Mouse (Mus musculus) midbrain, embryonic 10.5 days (tissue): ENCODE results near the gene Cfd. TPM values are rescaled to one million over a fixed set of nuclear protein-coding genes. Genes with fewer than 3 reads are reported as not detected.

Experiments used
- DNase-seq: peaks from one replicate; pipeline ENCODE4 v3.0.0-alpha.2; 2017; ENCODE audit warnings: low spot score
- H3K27ac ChIP-seq: fragments of 300-500 bp; sonication (generic); replicated peaks from 2 replicates; pipeline ENCODE4 v1.5.1; 2016; ENCODE audit warnings: mild to moderate bottlenecking
- H3K27me3 ChIP-seq: fragments of 300-500 bp; sonication (generic); 2 replicates; pipeline ENCODE4 v1.6.1; 2016; ENCODE audit warnings: low read depth, mild to moderate bottlenecking; ENCODE audit not compliant: poor library complexity, severe bottlenecking
- H3K36me3 ChIP-seq: fragments of 300-500 bp; sonication (generic); 2 replicates; pipeline ENCODE4 v1.6.1; 2016; ENCODE audit warnings: mild to moderate bottlenecking, moderate library complexity
- H3K4me1 ChIP-seq: fragments of 300-500 bp; sonication (generic); 2 replicates; pipeline ENCODE4 v1.6.1; 2016
- H3K4me3 ChIP-seq: fragments of 300-500 bp; sonication (generic); 2 replicates; pipeline ENCODE4 v1.5.1; 2016; ENCODE audit warnings: mild to moderate bottlenecking, moderate library complexity
- H3K9me3 ChIP-seq: fragments of 300-500 bp; sonication (generic); replicated peaks from 2 replicates; pipeline ENCODE4 v1.6.1; 2016; ENCODE audit warnings: mild to moderate bottlenecking
- WGBS: fragments of 180-500 bp; shearing (Covaris S2); methylation state at CpG from one replicate; pipeline ENCODE4 v1.1.7; 2016; 5-methylcytosine and 5-hydroxymethylcytosine counted together
- polyA plus RNA-seq: library from polyadenylated mRNA; unstranded; fragments of >200 nt; fragmentation: Nextera tagmentation; extraction: Ambion mirVana; gene quantifications from 2 replicates; pipeline ENCODE4 v1.2.1, GENCODE M21; 2016

Cfd gene
- polyA plus RNA-seq, 1 experiment from 2014 or later: not detected

- H3K4me3 ChIP-seq: peak overlapping the region; percentile 74
- peaks cover 51% of the 10 kb centered on the region for H3K36me3 ChIP-seq
- no peak for DNase-seq
- no peaks in the 10 kb centered on the region for H3K27me3 ChIP-seq
- H3K27ac ChIP-seq: peak overlapping the region; percentile 100
- WGBS: 10% methylated on average over 10 of the region's 10 CpGs
- no peaks in the 10 kb centered on the region for H3K9me3 ChIP-seq
- peaks cover 66% of the 10 kb centered on the region for H3K4me1 ChIP-seq
Measured at GRCm38 (mm10) chr10:79855558-79856184, 35.0 kb upstream of the Cfd start.

DNA sequence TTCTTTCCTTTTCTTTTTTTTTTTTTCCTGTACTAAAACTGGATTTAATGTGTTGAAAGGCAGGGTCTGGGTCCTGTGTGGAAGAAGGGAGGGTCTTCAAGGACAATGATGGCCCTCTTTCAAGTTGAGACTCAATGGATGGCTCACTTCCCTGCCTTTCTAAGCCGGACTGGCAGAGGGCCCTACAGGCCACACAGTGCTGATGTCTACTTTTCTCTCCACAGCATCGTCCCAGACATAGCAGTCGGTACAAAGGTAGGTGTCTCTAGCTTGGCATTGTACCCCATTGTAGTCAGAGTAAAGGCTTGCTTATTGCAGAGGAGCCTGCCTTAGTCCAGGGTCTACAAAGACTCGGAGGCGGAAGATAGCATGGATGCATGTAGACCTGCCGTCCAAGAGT is 34.4 kb upstream of the Cfd start:
- peaks cover 57% of the 10 kb centered on the region for H3K36me3 ChIP-seq
- H3K9me3 ChIP-seq: no peaks in the 10 kb centered on the region
- DNase-seq: no peak
- H3K4me3 ChIP-seq: peak overlapping the region; percentile 74
- H3K27me3 ChIP-seq: no peaks in the 10 kb centered on the region
- H3K27ac ChIP-seq: peak overlapping the region; percentile 100
- 63% methylated on average over 6 of the region's 6 CpGs for WGBS
- H3K4me1 ChIP-seq: peaks cover 62% of the 10 kb centered on the region

GRCm38 (mm10) chr10:79856704-79857451 is 33.8 kb upstream of the Cfd start:
- DNase-seq: no peak
- peaks cover 56% of the 10 kb centered on the region for H3K4me1 ChIP-seq
- peaks cover 63% of the 10 kb centered on the region for H3K36me3 ChIP-seq
- H3K27ac ChIP-seq: peak overlapping the region; percentile 100
- WGBS: 81% methylated on average over 7 of the region's 7 CpGs
- H3K27me3 ChIP-seq: no peaks in the 10 kb centered on the region
- no peaks in the 10 kb centered on the region for H3K9me3 ChIP-seq
- H3K4me3 ChIP-seq: peak overlapping the region; percentile 74

DNA sequence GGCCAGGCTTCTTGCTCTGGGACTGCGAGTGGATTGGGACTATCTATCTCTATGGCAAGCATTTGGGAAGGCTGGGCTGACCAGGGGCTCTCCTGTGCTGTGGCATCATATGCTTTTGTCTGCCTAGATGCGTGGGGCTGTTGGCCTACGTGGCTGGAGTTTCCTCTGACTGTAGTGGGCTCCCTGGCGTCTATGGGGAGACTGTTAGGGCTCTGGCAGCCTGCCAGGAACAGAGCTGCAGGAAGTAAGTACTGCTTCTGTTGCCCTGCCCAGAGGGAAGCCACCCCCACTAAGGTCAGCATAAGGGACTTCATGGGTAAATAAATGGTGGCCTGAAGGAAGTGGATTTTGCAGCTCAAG is 33.2 kb upstream of the Cfd start:
- peaks cover 68% of the 10 kb centered on the region for H3K36me3 ChIP-seq
- no peak for DNase-seq
- peak overlapping the region; percentile 74 for H3K4me3 ChIP-seq

GRCm38 (mm10) chr10:79857894-79858293 is 32.8 kb upstream of the Cfd start:
- no peak overlapping the region; the same call in 1 of the 2 replicates for H3K27ac ChIP-seq
- peaks cover 73% of the 10 kb centered on the region for H3K36me3 ChIP-seq
- no peaks in the 10 kb centered on the region for H3K9me3 ChIP-seq
- H3K27me3 ChIP-seq: no peaks in the 10 kb centered on the region
- H3K4me1 ChIP-seq: peaks cover 45% of the 10 kb centered on the region
- 94% methylated on average over 2 of the region's 2 CpGs for WGBS
- peak overlapping the region; percentile 74; the same call in 1 of the 2 replicates for H3K4me3 ChIP-seq
- no peak for DNase-seq

More for the DNA sequence above, 33.2 kb upstream of the Cfd start:
- no peak overlapping the region; the same call in 1 of the 2 replicates for H3K27ac ChIP-seq
- 75% methylated on average over 4 of the region's 4 CpGs for WGBS
- no peaks in the 10 kb centered on the region for H3K27me3 ChIP-seq
- no peaks in the 10 kb centered on the region for H3K9me3 ChIP-seq
- H3K4me1 ChIP-seq: peaks cover 50% of the 10 kb centered on the region

DNA sequence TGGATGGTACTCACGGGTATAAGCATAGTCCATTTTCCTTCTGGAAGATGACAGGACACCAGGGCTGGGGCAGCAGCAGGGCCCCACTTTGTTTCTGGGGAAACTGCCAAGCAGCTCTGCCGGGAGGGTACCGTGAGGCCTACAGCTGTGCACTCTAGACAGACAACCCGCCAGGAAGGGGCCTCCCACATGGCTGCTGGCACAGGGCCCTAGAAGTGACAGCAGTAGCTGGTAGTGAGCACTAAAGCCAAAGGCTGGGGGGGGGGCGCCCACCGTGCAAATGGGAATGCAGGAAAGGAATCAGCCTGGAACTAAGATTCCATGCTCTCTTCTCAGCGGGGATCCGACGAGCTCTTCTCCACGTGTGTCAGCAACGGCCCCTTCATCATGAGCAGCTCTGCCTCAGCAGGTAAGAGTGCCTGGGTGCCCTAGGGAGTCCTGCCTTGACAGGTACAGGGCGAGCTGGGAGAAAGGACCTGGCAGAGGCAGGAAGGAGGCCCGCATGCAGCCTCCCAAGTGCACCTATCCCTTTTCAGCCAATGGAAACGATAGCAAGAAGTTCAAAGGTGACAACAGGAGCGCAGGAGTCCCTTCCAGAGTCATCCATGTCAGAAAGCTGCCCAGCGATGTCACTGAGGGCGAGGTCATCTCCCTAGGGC is 32.1 kb upstream of the Cfd start:
- WGBS: 81% methylated on average over 17 of the region's 17 CpGs
- no peak for DNase-seq

DNA sequence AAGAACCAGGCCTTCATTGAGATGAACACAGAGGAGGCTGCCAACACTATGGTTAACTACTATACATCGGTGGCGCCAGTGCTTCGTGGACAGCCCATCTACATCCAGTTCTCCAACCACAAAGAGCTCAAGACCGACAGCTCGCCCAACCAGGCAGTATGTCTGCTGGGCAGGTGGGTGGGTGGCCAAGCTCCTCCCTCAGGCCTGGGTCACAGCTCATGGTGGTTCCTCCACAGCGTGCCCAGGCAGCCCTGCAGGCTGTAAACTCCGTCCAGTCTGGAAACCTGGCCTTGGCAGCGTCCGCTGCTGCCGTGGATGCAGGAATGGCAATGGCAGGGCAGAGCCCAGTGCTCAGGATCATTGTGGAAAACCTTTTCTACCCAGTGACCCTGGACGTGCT is 31.5 kb upstream of the Cfd start:
- WGBS: 92% methylated on average over 11 of the region's 11 CpGs
- H3K4me1 ChIP-seq: peaks cover 35% of the 10 kb centered on the region
- H3K36me3 ChIP-seq: peaks cover 85% of the 10 kb centered on the region
- no peak overlapping the region for H3K27ac ChIP-seq
- H3K27me3 ChIP-seq: no peaks in the 10 kb centered on the region
- H3K9me3 ChIP-seq: no peaks in the 10 kb centered on the region
- DNase-seq: no peak
- H3K4me3 ChIP-seq: peak overlapping the region; percentile 20; the same call in 1 of the 2 replicates

More for the DNA sequence above, 32.1 kb upstream of the Cfd start:
- H3K27ac ChIP-seq: no peak overlapping the region
- H3K36me3 ChIP-seq: peaks cover 79% of the 10 kb centered on the region
- H3K4me3 ChIP-seq: peak overlapping the region; percentile 74; the same call in 1 of the 2 replicates
- H3K27me3 ChIP-seq: no peaks in the 10 kb centered on the region
- no peaks in the 10 kb centered on the region for H3K9me3 ChIP-seq
- peaks cover 39% of the 10 kb centered on the region for H3K4me1 ChIP-seq

DNA sequence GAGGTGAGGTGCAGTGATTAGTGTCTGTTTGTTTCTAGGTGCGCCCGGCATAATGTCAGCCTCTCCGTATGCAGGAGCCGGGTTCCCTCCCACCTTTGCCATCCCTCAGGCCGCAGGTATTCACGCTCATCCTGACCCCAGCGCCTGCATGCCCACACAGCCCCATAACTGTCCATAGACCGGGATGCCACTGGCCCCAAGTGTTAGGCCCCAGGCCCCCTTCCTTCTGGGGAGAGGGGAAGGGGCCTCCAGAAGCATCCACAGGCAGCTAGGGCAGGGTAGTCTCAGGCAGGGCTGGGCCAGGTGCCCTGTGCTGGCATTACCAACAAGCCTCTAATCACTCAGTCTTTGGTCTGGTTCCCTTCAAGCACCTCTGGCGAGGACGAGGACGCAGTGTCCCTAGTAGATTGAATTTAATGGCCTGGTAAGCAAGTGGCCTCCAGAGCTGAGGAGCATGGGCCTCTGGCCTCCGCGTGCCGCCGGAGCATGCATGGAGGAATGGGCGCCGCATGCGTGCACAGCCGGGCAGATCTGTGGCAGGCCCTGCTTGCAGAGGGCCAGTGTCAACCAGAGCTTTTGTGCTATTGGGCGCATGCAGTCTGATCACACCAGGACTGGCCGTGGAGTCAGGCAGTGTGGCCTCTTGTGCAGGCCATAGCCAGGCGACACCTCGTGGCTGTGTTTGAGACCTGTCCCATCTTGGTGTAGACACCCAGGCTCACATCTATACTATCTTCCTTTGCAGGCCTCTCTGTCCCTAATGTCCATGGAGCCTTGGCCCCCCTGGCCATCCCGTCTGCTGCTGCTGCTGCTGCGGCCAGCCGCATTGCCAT is 30.4 kb upstream of the Cfd start:
- peaks cover 97% of the 10 kb centered on the region for H3K36me3 ChIP-seq

GRCm38 (mm10) chr10:79861230-79862048 is 29.2 kb upstream of the Cfd start:
- Histone ChIP-seq H3K9me3 (no peaks in the 10 kb centered on the region), H3K27me3 (no peaks in the 10 kb centered on the region), H3K36me3 (peaks cover 100% of the 10 kb centered on the region), H3K27ac (no peak overlapping the region), H3K4me3 (no peak overlapping the region; the same call in 1 of the 2 replicates), H3K4me1 (peaks cover 38% of the 10 kb centered on the region)
- WGBS: 87% methylated on average over 25 of the region's 25 CpGs
- no peak for DNase-seq

More for the DNA sequence above, 30.4 kb upstream of the Cfd start:
- H3K9me3 ChIP-seq: no peaks in the 10 kb centered on the region
- peak overlapping the region; percentile 10; the same call in 1 of the 2 replicates for H3K4me3 ChIP-seq
- no peaks in the 10 kb centered on the region for H3K27me3 ChIP-seq
- H3K4me1 ChIP-seq: peaks cover 42% of the 10 kb centered on the region
- DNase-seq: no peak
- no peak overlapping the region for H3K27ac ChIP-seq
- 93% methylated on average over 26 of the region's 26 CpGs for WGBS

DNA sequence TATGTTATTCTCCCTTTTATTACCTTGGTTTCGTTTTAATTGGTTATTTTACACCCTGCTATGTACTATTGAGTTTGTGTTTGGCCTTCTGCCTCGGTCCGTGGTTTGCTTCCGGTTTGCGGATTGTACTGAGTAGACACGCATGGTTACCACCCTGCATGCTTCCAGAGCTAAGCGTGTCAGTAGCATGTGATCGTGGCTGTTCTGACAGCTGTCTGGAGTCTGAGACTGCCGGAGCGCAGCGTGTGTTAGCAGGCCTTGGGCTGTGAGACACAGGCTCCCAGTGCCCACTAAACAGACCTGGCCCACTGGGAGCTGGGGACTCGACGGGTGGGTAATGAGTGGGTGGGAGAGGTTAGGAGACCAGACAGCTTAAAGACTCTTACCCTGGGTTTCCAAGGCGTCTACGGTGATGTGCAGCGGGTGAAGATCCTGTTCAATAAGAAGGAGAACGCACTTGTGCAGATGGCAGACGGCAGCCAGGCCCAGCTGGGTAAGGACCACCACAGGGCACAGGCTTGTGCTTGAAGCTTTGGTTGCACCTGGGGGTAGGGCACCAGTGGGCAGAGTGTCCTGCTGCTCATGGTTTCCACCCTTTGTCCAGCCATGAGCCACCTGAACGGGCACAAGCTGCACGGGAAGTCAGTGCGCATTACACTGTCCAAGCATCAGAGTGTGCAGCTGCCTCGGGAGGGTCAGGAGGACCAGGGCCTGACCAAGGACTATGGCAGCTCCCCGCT is 28.4 kb upstream of the Cfd start:
- DNase-seq: no peak
- 93% methylated on average over 23 of the region's 23 CpGs for WGBS
- Histone ChIP-seq H3K27ac (no peak overlapping the region), H3K36me3 (peaks cover 100% of the 10 kb centered on the region), H3K4me1 (peaks cover 37% of the 10 kb centered on the region), H3K27me3 (no peaks in the 10 kb centered on the region), H3K9me3 (no peaks in the 10 kb centered on the region), H3K4me3 (no peak overlapping the region; the same call in 1 of the 2 replicates)

GRCm38 (mm10) chr10:79862925-79863324 is 27.7 kb upstream of the Cfd start:
- no peaks in the 10 kb centered on the region for H3K9me3 ChIP-seq
- H3K4me1 ChIP-seq: peaks cover 33% of the 10 kb centered on the region
- no peak overlapping the region for H3K27ac ChIP-seq
- peaks cover 98% of the 10 kb centered on the region for H3K36me3 ChIP-seq
- peak overlapping the region; percentile 14; the same call in 1 of the 2 replicates for H3K4me3 ChIP-seq
- WGBS: 81% methylated on average over 10 of the region's 10 CpGs
- no peak for DNase-seq
- H3K27me3 ChIP-seq: no peaks in the 10 kb centered on the region
